Mouse (Mus musculus): ENCODE measurements around the gene Usp18.

DNA sequence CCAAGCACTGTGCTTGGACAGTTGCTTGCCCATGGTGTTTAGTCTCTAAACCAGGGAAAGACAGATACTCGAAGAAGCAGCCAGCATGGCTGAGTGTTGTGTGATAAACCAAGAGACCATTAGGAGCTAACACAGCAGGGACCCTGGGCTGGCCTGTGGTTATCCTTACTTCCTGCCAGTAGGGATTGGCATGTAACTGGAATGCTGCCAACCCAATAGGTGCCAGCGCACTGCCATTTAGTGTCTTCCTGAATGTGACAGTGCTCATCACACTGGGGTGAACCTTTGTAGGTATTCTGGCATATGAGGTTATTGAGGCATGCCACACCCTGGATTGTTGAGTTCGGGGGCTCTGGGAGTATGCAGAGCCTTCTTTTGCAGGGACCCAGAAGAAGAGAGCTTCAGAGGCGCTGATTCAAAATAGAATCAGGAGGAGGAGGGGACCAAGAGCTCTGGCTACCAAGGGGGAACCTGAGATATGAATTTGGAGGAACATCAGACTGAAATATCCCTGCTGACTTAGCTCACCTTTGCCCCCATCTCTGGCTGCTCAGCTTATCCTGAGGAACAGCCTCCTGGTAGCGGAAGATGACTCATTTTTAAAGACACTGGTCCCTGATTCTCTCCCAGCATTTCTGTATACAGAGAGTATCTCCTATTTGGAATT is 29.0 kb upstream of the Usp18 start:
- TF ChIP-seq CTCF (conservative IDR thresholded peaks at IDR 0.05; ENCODE audit: insufficient read depth, insufficient read length, low read depth, low read length) (no peak), POLR2A (IDR thresholded peaks at IDR 0.05; ENCODE audit: low read depth, low read length) (no peak)

Data from kidney, adult 2 months (tissue).